Mouse (Mus musculus) right cerebral cortex, adult 18-20 months (tissue): Measurements from ENCODE around the gene Hist1h2bg.
"Not testable (repeated sequence)": the region's sequence is repeated elsewhere in the genome, so short reads cannot be mapped to it uniquely, and the experiment has no call there.

Experiments used
- DNase-seq: peaks from one replicate; pipeline ENCODE4 v3.0.0; 2022; ENCODE audit warnings: mixed read lengths

Gene Hist1h2bg

DNA sequence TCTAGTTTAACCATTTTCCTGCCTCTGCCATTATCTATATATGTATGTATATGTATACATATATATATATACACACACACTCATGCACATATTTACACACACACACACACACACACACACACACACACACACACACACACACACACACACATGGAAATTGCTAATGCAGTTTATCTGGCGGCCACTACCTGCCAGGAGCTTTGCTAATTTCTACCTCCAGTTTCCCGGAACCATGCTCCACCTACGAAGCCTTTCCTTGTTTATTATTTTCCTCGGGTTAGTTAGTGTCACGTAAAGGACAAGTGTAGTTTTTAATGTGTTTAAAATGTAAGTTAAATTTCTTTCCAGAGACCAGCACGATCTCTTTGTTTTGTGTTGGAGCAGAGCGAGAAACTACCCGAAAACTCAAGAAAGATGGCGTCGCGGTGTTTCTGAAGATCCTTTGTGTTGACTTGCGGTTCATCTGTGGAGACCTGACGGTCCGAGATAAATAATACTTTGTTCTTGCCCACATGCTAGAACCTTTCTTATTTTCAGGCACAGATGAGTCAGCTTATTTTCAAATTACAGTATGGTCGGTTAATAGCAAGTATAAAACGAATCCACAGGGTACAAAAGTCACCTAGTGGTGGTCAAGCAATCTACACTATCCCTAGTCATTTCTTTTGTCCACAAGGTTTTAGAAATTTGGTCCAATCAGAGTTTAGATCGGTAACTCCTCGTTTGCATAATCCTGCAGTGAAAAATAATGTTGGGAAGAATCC lies 8.3 kb upstream of the Hist1h2bg start:
- DNase-seq, result no peak

DNA sequence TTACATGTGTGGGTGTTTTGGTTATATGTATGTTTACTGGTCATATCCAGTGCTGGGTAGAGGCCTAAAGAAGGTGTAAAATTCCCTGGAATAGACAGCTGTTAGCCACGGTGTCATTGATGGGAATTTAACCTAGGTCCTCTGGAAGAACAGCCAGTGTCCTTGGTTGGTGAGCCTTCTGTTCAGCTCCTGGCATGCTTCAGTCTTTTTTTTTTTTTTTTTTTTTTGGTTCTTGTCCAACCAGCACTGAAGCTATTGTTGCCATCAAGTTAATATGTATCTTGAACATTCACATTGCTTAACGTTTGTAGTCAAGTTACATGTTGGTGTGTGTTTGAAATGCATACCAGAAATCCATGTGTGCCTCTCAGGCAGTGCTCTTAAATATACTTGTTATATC lies 6.7 kb upstream of the Hist1h2bg start:
- DNase-seq, result no peak

DNA sequence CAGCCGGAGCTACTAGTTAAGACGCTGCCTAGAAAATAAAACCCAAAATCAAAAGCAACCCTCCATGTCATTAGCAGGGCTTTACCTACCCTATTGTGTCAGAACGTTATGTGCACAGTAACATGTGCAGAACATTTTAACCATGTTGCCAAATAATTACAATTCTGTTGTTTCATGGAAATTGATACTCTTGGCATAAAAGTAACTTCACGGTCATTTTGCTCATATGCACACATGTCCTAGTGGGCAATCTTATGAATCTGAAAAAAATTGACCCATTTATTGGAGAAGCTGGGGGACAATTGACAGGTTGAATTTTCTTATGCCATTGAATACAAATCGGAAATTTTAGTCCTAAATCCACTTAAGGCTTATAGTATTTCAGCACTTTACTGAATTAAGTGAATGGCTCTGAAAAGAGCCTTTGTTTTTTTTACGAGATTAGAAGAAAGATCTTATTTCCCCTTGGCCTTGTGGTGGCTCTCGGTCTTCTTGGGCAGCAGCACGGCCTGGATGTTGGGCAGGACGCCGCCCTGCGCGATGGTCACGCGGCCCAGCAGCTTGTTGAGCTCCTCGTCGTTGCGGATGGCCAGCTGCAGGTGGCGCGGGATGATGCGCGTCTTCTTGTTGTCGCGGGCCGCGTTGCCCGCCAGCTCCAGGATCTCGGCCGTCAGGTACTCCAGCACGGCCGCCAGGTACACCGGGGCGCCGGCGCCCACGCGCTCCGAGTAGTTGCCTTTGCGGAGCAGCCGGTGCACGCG lies 755 bp upstream of the Hist1h2bg start:
- DNase-seq, result not testable (repeated sequence)

DNA sequence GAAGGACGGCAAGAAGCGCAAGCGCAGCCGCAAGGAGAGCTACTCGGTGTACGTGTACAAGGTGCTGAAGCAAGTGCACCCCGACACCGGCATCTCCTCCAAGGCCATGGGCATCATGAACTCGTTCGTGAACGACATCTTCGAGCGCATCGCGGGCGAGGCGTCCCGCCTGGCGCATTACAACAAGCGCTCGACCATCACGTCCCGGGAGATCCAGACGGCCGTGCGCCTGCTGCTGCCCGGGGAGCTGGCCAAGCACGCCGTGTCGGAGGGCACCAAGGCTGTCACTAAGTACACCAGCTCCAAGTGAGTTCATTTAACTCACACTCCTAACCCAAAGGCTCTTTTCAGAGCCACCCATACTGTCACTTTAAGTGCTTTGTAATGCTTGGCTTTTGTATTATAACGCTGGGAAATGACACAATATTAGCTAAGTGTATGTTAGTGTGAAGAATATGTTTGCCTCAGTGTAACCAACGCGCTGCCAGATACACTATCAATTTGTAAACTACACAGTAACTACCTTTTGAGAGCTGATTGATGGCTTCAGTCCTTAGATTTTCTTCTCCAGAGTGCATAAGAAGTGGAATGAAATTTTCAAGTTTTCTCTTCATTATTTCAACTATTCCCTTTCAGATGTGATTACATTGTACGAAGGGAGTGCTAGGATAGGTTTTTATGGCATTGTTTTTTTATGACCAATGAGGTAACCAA lies 465 bp downstream of the Hist1h2bg start:
- not testable (repeated sequence) for DNase-seq

DNA sequence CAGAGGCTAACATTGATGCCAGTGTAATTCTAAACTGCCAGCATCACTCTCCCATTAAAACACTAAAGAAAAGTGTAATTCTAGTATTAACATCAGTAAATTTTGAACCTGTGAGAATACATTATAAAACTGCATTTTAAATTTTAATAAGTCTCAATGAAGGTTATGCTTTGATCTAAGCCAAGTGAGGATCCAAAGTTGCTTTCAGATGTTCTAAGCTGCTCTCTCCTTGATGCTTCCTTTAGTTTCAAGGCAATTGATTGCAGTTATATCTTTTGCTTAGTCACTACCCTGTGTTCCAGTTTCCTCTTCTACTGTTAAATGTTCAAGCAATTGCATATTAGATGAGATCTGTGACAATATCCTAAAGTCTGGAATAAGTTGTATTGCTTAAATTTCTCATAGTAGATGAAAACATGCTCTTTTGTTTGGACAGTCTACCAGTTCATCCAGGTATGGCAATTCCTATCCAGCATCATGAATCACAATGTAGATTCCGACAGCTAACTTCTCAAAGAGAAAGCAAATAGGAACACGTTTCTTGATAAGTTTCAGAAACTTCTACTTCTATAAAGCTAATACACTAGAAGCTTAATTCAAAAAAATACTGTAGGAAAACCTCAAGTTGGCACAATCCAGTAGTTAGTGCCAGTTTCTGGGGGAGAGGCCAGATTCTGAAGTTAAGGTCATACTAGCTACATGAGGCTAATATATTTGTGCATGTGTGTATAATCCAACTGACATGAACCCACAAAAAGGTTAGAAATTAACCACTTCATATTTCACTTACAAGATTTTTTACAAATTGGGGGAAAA lies 1.2 kb downstream of the Hist1h2bg start:
- DNase-seq, result no peak

DNA sequence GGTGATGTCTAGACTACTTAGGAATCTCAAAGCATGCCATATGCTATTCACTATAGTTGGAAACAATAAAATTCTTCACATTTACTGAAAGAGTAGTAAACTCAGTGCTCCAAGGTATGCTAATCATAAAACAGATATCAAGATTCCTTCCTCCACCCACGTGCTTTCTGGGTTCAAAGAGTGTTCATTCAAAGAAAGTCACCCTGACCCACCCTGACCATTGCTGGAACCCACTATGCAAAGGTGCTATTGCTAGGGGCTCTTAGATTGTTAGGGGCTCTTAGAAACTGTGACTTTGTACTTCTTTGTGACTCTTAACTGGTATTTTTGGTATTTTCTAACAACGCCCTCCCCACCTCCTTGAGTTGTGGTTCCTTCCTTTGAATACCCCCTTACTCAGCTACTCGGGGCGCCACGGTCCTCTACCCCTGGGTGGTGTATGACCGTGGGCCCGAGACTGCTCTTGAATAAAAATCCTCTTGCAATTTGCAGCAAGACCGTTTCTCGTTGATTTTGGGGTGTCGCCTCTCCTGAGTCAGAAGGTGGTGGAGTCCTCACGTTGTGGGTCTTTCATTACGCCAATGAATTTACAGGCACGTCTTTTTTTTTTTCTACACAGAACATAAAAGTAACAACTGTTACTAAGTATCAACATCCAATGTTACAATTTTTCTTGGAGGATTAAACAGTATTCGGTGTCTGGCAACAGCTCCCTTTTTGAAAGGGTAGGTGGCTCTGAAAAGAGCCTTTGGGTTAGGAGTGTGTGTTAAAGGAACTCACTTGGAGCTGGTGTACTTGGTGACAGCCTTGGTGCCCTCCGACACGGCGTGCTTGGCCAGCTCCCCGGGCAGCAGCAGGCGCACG lies 2.1 kb downstream of the Hist1h2bg start:
- not testable (repeated sequence) for DNase-seq

DNA sequence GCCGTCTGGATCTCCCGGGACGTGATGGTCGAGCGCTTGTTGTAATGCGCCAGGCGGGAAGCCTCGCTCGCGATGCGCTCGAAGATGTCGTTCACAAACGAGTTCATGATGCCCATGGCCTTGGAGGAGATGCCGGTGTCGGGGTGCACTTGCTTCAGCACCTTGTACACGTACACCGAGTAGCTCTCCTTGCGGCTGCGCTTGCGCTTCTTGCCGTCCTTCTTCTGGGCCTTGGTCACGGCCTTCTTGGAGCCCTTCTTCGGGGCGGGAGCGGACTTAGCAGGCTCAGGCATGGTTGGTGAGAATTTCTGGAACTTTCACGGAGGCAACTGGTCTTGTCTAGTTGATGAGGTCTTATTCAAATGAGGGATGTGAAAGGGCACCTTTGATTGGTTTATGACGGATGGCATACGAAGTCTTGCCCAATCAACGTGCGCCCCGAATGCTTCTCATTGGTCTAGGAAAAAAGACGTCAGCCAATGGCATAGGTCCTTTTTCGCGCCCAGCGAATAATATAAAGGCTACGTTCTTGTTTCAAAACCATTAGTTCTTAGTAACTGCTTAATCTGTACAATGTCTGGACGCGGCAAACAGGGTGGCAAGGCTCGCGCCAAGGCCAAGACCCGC lies 2.8 kb downstream of the Hist1h2bg start, which contains the start of the genes Hist1h2bf and Hist1h2ad:
Hist1h2bf (minus strand) TSS at position 299 of the 627 bp plus-strand sequence.
Hist1h2ad (plus strand) TSS at position 484 of the 627 bp plus-strand sequence.
- peak; percentile 95 for DNase-seq

DNA sequence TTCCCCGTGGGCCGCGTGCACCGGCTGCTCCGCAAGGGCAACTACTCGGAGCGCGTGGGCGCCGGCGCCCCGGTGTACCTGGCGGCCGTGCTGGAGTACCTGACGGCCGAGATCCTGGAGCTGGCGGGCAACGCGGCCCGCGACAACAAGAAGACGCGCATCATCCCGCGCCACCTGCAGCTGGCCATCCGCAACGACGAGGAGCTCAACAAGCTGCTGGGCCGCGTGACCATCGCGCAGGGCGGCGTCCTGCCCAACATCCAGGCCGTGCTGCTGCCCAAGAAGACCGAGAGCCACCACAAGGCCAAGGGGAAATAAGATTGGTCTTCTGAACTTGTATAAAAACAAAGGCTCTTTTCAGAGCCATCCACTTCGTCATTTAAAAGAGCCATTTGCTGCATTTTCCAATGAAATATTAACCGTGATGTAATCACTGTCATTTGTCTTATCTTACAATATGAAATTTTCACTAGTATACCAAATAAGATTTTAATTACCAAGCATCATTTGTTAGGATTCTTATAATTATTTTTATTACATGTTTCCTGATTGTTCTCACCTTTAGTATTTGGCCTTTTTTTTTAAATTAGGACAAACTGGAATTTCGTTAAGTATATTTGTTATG lies 3.5 kb downstream of the Hist1h2bg start:
- not testable (repeated sequence) for DNase-seq

DNA sequence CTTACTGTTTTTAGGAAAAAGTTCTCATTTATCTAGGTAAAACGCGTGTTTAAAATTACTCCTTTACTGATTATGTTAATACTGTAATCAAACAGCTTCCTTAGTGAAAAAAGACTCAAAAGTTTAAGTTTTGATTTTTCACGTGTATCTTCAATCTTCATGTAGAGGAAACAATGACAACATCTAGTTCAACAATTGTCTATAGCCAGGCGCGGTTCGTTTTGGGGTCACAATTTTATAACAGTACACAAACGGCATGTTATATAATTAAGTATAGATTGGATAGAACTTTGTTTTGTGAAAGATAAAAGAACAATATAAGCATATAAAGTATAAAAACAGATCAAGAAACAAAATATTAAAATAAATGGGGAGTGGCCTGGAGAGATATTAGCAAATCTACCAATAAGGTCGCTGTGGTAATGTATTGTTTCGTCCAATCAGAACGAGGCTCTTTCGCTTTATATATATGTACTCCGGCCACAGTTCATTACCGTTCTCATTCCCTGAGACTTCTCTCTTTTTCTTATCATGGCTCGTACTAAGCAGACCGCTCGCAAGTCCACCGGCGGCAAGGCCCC lies 4.2 kb downstream of the Hist1h2bg start, which contains the start of gene Hist1h3d:
Hist1h3d (plus strand) TSS at position 493 of the 581 bp plus-strand sequence.
- DNase-seq, result peak; percentile 72

DNA sequence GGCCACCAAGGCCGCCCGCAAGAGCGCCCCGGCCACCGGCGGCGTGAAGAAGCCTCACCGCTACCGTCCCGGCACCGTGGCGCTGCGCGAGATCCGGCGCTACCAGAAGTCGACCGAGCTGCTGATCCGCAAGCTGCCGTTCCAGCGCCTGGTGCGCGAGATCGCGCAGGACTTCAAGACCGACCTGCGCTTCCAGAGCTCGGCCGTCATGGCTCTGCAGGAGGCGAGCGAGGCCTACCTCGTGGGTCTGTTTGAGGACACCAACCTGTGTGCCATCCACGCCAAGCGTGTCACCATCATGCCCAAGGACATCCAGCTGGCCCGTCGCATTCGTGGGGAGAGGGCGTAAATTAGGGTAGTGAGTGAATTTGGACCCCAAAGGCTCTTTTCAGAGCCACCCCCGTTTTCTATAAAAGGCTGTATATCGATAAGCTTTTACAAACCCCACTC lies 4.7 kb downstream of the Hist1h2bg start:
- not testable (repeated sequence) for DNase-seq

DNA sequence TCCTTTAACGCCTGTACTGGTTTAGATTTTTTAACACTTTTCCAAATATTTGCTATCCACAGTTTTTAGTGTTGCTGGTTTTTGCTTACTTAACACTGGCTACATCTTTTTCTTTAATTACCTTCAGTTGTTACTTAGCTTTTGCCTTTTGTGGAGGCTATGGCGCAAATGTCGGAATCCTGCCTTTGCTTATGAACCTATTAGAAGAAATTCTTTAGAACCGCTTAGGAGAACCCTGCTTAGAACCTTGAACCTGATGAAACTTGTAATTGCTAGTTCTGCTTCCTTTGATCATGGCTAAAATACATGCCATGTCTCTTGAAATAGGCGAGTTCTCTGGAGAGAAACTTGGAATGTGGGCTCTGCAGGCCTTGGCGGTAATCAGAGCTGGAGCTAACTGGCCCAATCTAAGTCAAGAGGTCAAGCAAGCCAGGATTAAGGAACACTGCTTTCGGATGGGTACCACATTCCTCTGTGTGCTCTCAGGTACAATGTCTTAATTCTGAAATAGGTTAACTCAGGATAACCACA lies 5.2 kb downstream of the Hist1h2bg start:
- no peak for DNase-seq

DNA sequence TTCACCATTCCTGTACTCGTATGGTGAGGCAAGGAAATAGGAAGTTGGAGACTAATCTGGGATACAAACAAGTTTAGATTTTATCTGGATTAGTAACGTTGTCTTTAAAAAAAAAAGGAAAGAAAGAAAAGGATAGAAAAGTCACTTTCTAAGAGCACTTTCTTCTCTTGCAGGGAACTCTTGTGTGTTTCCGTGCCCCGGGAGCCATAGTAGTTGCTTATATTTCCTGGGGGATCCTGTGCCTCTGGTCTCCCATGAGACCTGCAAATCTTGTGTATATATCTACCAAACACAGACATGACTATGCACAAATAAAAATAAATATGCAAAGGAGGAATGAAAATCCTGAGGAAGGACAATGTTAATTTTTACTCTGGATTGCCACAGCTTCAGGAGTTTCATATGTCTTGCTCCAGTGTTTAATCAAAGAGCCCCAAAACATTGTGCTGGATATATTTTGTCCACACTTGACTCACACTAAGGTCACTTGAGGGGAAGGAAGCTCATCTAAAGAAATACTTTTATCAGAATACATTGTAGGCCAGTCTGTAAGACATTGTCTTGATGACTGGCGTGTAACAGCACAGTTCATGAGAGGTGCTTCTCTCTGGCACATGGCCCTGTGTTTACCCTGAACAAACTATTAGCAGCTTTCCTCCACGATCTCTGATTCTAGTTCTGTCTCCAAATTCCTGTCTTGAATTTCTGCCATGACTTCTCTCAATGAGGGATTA lies 5.9 kb downstream of the Hist1h2bg start:
- DNase-seq, result no peak

DNA sequence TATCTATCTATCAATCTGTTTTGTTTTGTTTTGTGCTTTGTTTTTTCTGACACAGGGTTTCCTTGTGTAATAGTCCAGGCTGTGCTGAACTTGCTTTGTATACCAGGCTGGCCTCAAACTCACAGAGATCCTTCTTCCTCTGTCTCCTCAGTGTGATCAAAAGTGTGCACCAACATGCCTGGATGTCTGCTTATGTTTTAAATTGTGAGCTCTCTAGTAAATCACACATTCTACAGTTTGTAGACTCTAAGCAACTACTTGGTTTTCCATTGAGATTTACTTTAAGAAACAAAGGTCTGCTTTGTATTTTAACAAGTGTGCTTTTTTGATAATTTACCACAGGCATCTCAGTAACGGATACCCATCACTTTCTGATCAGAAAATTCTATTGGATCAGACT lies 6.6 kb downstream of the Hist1h2bg start:
- DNase-seq, result no peak

DNA sequence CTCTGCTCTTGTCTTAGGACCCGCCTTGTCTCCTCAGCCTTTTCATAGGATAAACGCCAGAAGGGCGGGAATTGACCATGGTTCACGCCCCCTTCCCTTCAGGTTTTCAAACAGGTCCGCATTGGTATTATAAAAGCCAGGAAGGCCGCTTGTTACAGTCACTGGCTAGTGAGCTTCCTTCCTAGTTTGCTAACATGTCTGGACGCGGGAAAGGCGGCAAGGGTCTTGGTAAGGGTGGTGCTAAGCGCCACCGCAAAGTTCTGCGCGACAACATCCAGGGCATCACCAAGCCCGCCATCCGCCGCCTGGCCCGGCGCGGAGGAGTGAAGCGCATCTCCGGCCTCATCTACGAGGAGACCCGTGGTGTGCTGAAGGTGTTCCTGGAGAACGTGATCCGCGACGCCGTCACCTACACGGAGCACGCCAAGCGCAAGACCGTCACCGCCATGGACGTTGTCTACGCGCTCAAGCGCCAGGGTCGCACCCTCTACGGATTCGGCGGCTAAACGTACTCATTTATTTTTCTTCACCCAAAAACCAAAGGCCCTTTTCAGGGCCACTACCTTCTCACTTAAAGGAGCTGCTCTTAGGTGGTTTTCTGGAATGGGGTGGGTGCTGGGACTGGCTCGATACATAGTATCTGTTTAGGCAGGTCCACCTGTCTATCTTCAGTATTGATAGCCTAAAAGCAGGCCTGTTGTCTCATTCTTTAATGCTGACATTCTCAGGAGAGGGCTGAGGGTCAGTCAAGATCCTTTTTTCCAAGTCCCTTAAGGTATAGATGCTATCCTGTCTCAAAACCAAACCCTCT lies 10.4 kb downstream of the Hist1h2bg start, which contains the start of gene Hist1h4d:
Hist1h4d (plus strand) TSS at position 191 of the 811 bp plus-strand sequence.
- peak; percentile 96 for DNase-seq

DNA sequence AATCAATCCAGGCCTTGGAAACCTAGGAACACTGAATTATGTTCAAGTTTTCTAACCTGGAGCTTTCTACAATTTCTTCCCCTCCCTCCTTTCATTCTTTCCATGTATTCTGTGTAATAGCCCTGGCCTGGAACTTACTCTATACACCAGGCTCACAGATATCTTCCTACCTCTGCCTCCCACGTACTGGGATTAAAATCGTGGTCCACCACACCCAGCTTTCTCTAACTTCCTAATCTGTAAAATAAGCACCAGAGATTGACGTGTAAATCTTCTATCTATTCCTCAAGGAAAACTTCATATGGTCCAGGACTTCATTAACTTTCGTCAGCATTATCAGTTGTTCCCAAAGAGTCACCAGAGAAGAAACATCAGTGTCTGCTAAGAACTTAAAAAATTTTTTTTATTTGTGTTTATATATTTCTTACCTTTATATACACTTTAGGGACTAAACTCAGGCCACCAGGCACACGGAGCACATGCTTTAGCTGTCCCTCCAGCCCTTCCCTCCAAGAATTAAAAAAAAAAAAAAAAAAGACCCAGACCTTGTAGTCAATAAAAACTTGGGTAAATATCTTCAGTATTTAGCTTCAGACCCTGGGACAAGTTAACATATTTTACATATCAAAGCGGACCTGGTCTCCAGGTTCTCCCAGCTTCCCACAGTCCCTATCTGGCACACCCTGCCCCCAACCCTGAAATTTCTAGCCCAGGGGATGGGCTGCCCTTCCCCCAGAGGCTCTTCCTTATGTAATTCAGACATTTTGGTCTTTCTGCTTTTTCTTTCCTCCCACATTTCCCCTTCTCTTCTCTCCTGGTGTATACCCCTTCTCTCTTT lies 11.2 kb downstream of the Hist1h2bg start:
- DNase-seq, result no peak

DNA sequence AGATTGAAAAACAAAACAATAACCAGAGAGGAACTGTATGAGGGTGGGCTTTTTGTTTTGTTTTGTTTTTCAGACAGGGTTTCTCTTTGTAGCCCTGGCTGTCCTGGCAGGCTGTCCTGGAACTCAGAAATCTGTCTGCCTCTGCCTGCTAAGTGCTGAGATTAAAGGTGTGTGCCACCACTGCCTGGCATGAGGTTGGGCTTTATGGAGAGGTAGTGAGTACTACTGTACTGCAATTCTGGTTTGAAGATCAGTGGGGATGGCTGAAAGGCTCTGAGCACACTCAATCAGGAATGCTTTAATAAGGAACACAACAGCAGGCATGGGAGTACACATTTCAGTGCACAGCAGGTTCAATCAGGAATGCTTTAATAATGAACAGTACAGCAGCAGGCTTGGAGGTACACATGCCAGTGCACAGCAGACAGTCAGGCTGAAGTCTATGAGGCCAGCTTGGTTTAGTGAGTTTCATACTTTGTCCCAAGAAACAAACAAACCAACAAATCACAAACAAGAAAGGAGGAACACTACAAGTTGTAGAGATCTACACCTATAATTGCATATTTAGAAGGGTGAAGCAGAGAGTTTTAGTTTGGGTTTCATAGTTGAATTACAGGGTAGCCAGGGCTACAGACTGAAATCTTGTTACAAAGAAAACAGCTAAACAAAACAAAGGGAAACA lies 12.3 kb downstream of the Hist1h2bg start:
- DNase-seq, result no peak
